Mouse (Mus musculus) spleen, adult 2 months (tissue): ENCODE data around the gene Araf. TPM values are rescaled to one million over a fixed set of nuclear protein-coding genes. Genes with fewer than 3 reads are reported as not detected.
A peak's percentile ranks its signal among the peaks of the same experiment; 100 is the strongest.

Experiments used
- DNase-seq, 2 experiments: peaks; one replicate each; pipeline versions ENCODE4 v3.0.0 to v3.0.0-alpha.2; 2012 to 2021; ENCODE audit warnings: low spot score in 2 of 2, low read depth in 1 of 2
- H3K27ac ChIP-seq: fragments of 200-500 bp; 2 replicates; pipeline ENCODE4 v1.5.1; 2012; ENCODE audit warnings: low read length, inconsistent platforms; ENCODE audit not compliant: insufficient read depth
- H3K27me3 ChIP-seq: fragments of 200-500 bp; 2 replicates; pipeline ENCODE4 v1.6.1; 2012; ENCODE audit warnings: mild to moderate bottlenecking, moderate library complexity, low read length, inconsistent platforms; ENCODE audit not compliant: control insufficient read depth, insufficient read depth
- H3K36me3 ChIP-seq: fragments of 200-500 bp; 2 replicates; pipeline ENCODE4 v1.6.1; 2012; ENCODE audit warnings: mild to moderate bottlenecking, low read length, inconsistent platforms; ENCODE audit not compliant: control insufficient read depth, insufficient read depth
- H3K4me1 ChIP-seq: fragments of 200-500 bp; 2 replicates; pipeline ENCODE4 v1.6.1; 2011; ENCODE audit warnings: inconsistent platforms; ENCODE audit not compliant: control insufficient read depth, insufficient read depth, insufficient read length
- H3K4me3 ChIP-seq: fragments of 200-500 bp; 2 replicates; pipeline ENCODE4 v1.5.1; 2011; ENCODE audit warnings: mild to moderate bottlenecking, inconsistent platforms; ENCODE audit not compliant: insufficient read depth, insufficient read length; ENCODE audit errors: extremely low read depth
- CTCF ChIP-seq: fragments of 200-500 bp; IDR thresholded peaks from 2 replicates; pipeline ENCODE4 v1.5.1; 2011; ENCODE audit warnings: mild to moderate bottlenecking, inconsistent platforms; ENCODE audit not compliant: insufficient read depth, insufficient read length, insufficient replicate concordance; ENCODE audit errors: extremely low read depth
- POLR2A ChIP-seq: fragments of 200-500 bp; IDR thresholded peaks from 2 replicates; pipeline ENCODE4 v1.6.1; 2011; ENCODE audit warnings: low read depth, low read length, inconsistent platforms
- WGBS: fragments of 180-500 bp; shearing (Covaris S2); methylation state at CpG from one replicate; pipeline ENCODE4 v1.1.7; 2018; 5-methylcytosine and 5-hydroxymethylcytosine counted together
- polyA plus RNA-seq: library from polyadenylated mRNA; depleted of rRNA; stranded (reverse); fragments of >200 nt; gene quantifications from 2 replicates; pipeline ENCODE4 v1.2.3, GENCODE M21; 2012

Gene Araf
- polyA plus RNA-seq, 1 experiment = 143 TPM

- TF ChIP-seq CTCF (no peak), POLR2A (no peak)
- no peak overlapping the region for H3K27ac ChIP-seq
- H3K36me3 ChIP-seq = no peaks in the 10 kb centered on the region
- no peaks in the 10 kb centered on the region for H3K27me3 ChIP-seq
- DNase-seq = no peak
- H3K4me3 ChIP-seq = no peak overlapping the region
- H3K4me1 ChIP-seq = no peaks in the 10 kb centered on the region
- 86% methylated on average over 1 of the region's 1 CpGs for WGBS
Observed at GRCm38 (mm10) chrX:20806295-20806694, 8.7 kb downstream of the Araf start.

DNA sequence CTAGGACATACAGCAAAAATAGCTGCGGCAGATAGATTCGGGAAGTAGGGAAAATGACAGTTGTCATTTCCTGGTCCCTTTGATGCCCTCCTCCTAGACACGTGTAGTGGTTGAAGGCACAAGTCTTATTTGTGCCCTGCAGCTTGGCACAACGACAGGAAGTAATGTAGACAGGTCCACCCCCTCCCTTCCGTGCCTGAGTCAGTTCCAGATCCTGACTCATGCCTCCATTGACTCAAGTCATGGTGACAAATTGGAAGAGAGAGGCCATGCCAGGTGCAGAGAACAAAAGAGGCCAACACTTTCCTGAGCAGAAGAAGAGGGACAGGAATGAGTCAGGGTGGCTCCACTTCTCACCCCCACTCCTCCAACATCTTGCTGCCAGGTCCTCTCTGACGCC lies 19.4 kb downstream of the Araf start:
- no peaks in the 10 kb centered on the region for H3K36me3 ChIP-seq
- TF ChIP-seq POLR2A (no peak), CTCF (no peak)
- H3K27me3 ChIP-seq = no peaks in the 10 kb centered on the region
- H3K4me1 ChIP-seq = peaks cover 3% of the 10 kb centered on the region; the same call in 1 of the 2 replicates
- H3K4me3 ChIP-seq = no peak overlapping the region
- DNase-seq = no peak
- whole genome bisulfite sequencing = 47% methylated on average over 6 of the region's 6 CpGs
- no peak overlapping the region for H3K27ac ChIP-seq

DNA sequence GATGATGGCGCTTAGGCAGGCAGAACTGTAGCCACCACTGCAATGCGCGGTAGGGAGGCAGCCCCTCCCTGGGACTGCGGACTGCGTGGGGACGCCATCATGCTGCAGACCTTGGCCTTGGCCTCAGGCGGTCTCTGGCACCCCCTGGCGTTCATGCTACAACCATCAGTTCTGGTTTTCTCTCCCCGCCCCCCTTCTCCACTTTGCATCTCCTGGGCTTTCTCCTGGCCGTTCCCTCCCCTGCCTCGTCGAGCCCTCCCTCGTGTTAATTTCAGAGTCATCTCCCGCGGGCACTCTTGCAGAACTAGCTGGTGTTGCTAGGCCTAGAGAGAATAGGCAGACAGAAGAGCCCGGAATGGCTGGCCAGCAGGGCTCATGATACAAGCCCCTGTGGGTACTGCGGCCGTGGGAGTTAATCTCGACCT lies 21.6 kb downstream of the Araf start:
- H3K27me3 ChIP-seq = no peaks in the 10 kb centered on the region
- no peak overlapping the region for H3K27ac ChIP-seq
- peaks cover 3% of the 10 kb centered on the region; the same call in 1 of the 2 replicates for H3K4me1 ChIP-seq
- DNase-seq = peak; percentile 58 to 76
- WGBS = 20% methylated on average over 19 of the region's 19 CpGs
- H3K4me3 ChIP-seq = peak overlapping the region; percentile 34; the same call in 1 of the 2 replicates
- no peaks in the 10 kb centered on the region for H3K36me3 ChIP-seq
- TF ChIP-seq POLR2A (no peak), CTCF (peak; percentile 85)

DNA sequence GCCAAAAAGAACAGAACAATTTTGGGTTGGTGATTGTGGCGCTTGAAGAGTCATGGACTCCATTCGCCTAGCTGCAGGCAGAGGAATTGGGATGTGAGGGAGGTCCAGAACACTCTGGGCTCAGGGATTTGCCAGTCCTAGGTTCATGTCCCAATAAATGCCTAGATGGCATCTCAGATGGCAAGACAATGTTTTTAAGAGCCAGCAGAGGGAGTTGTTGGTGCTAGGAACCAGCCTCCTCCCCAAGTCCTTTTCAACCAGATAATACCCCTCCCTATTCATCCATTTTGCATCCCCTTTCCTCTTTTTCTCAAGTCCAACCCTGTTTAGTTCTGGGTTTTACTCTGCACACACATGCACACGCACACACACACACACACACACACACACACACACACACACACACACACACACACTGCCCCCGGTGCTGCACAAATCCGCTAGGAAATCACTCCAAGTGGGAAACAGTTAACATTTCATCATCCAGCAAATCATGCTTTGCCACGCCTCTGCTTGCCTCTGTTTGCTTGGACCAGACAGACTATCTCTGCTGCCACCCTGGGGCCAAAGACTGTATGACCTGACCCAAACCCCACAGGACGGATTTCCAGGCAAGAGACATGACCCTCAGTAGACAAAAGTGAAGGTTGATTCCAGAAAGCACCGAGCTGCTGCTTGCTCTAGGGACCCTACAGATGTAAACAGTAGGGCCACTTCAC lies 22.3 kb downstream of the Araf start:
- DNase-seq = peak; percentile 22 to 39
- Histone ChIP-seq H3K27me3 (no peaks in the 10 kb centered on the region), H3K27ac (no peak overlapping the region), H3K4me3 (no peak overlapping the region; the same call in 1 of the 2 replicates), H3K4me1 (peaks cover 3% of the 10 kb centered on the region; the same call in 1 of the 2 replicates), H3K36me3 (no peaks in the 10 kb centered on the region)
- TF ChIP-seq CTCF (peak; percentile 29; the same call in 1 of the 2 replicates), POLR2A (no peak)
- 44% methylated on average over 8 of the region's 8 CpGs for WGBS

DNA sequence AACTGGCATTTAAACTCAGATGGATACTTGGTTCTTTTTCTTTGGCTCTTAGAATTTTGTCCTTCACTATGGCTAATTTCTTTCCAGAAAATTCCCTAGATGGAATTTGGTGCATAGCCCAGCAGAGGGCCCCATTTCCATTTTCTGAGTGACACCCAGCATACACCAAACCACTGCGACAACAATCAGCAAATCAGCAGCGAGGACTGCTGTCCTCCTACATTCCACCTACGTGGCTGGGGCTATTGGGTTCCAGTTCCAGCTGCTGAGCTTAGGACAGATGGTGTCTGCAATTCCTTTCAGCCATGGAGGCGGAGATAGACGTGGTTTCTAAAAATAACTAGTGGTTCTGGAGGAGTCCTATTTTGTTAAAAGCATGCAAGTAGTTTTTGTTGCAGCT lies 31.3 kb downstream of the Araf start:
- Histone ChIP-seq H3K4me1 (no peaks in the 10 kb centered on the region), H3K36me3 (no peaks in the 10 kb centered on the region), H3K4me3 (no peak overlapping the region), H3K27ac (no peak overlapping the region), H3K27me3 (no peaks in the 10 kb centered on the region)
- 30% methylated on average over 5 of the region's 5 CpGs for WGBS
- DNase-seq = no peak
- TF ChIP-seq POLR2A = no peak
- no peak for TF ChIP-seq CTCF

DNA sequence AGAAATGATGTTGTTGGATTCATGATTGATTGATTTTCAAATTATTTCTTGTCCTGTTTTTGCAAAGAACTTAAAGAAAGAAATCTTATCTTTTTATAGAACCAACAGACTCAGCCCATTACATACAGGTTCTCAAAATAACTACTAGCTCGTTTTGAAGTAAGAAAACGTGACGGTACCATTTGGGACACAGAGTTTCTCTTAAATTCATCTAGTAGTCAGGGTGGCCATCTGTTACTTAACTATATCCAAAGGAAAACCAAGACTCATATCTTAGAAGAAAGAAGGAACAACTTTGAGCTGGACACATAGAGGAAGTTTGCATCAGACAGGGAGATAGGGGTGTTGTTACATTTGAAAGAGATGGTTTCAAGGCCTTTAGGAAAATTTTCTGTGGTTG lies 49.6 kb downstream of the Araf start:
- no peak for DNase-seq
- no peaks in the 10 kb centered on the region for H3K4me1 ChIP-seq
- WGBS = 86% methylated on average over 3 of the region's 3 CpGs
- no peaks in the 10 kb centered on the region for H3K27me3 ChIP-seq
- no peak overlapping the region for H3K4me3 ChIP-seq
- TF ChIP-seq CTCF = no peak
- TF ChIP-seq POLR2A = no peak
- H3K27ac ChIP-seq = no peak overlapping the region
- H3K36me3 ChIP-seq = peaks cover 4% of the 10 kb centered on the region

GRCm38 (mm10) chrX:20847816-20848215 lies 50.2 kb downstream of the Araf start:
- Histone ChIP-seq H3K4me3 (no peak overlapping the region), H3K27me3 (no peaks in the 10 kb centered on the region), H3K4me1 (no peaks in the 10 kb centered on the region), H3K27ac (no peak overlapping the region), H3K36me3 (peaks cover 4% of the 10 kb centered on the region)
- no peak for DNase-seq
- 31% methylated on average over 2 of the region's 2 CpGs for WGBS
- TF ChIP-seq CTCF (no peak), POLR2A (no peak)
